Mouse (Mus musculus) limb, embryonic 11.5 days (tissue): Measurements from ENCODE around the gene Taar8c. TPM values are rescaled to one million over a fixed set of nuclear protein-coding genes. Genes with fewer than 3 reads are reported as not detected.
"Not testable (repeated sequence)": the region's sequence is repeated elsewhere in the genome, so short reads cannot be mapped to it uniquely, and the experiment has no call there.

Source experiments
- ATAC-seq: fragments of 200-750 bp; cut with Nextera tagmentation; 2 replicates; pipeline ENCODE4 v1.8.0; 2017; ENCODE audit warnings: low read depth; ENCODE audit not compliant: insufficient number of reproducible peaks, low FRiP score, low TSS enrichment
- DNase-seq: peaks from one replicate; pipeline ENCODE4 v3.0.0-alpha.2; 2015; ENCODE audit warnings: low spot score
- H3K27ac ChIP-seq: fragments of 300-500 bp; sonication (generic); replicated peaks from 2 replicates; pipeline ENCODE4 v1.5.1; 2014; ENCODE audit warnings: low read depth, mild to moderate bottlenecking, low read length
- H3K27me3 ChIP-seq: fragments of 300-500 bp; sonication (generic); 2 replicates; pipeline ENCODE4 v1.6.1; 2014; ENCODE audit warnings: mild to moderate bottlenecking, low read length, mixed read lengths; ENCODE audit not compliant: control insufficient read depth, insufficient read depth
- H3K36me3 ChIP-seq: fragments of 300-500 bp; sonication (generic); 2 replicates; pipeline ENCODE4 v1.6.1; 2014; ENCODE audit warnings: mild to moderate bottlenecking, low read length, moderate library complexity, mixed read lengths; ENCODE audit not compliant: control insufficient read depth, insufficient read depth
- H3K4me1 ChIP-seq: fragments of 300-500 bp; sonication (generic); 2 replicates; pipeline ENCODE4 v1.6.1; 2014; ENCODE audit warnings: low read length, mixed read lengths; ENCODE audit not compliant: control insufficient read depth, insufficient read depth
- H3K4me2 ChIP-seq: fragments of 300-500 bp; sonication (generic); 2 replicates; pipeline ENCODE4 v1.6.1; 2014; ENCODE audit warnings: low read depth, mild to moderate bottlenecking, moderate library complexity; ENCODE audit not compliant: severe bottlenecking
- H3K4me3 ChIP-seq: fragments of 300-500 bp; sonication (generic); 2 replicates; pipeline ENCODE4 v1.5.1; 2014; ENCODE audit warnings: low read depth, low read length
- H3K9ac ChIP-seq: fragments of 300-500 bp; sonication (generic); 2 replicates; pipeline ENCODE4 v1.6.1; 2014; ENCODE audit warnings: mild to moderate bottlenecking, low read length
- H3K9me3 ChIP-seq: fragments of 300-500 bp; sonication (generic); 2 replicates; pipeline ENCODE4 v1.6.1; 2016; ENCODE audit warnings: low read length; ENCODE audit not compliant: control insufficient read depth
- WGBS: fragments of 180-500 bp; shearing (Covaris S2); extraction: QIAGEN DNeasy Blood & Tissue Kit; methylation state at CpG from one replicate; pipeline ENCODE4 v1.1.7; 2014; 5-methylcytosine and 5-hydroxymethylcytosine counted together
- polyA plus RNA-seq: library from polyadenylated mRNA; unstranded; fragments of >200 nt; fragmentation: Nextera tagmentation; extraction: Ambion mirVana; gene quantifications from 2 replicates; pipeline ENCODE4 v1.2.1, GENCODE M21; 2014

The Taar8c gene
- polyA plus RNA-seq, 1 experiment from 2014 or later, result not detected

DNA sequence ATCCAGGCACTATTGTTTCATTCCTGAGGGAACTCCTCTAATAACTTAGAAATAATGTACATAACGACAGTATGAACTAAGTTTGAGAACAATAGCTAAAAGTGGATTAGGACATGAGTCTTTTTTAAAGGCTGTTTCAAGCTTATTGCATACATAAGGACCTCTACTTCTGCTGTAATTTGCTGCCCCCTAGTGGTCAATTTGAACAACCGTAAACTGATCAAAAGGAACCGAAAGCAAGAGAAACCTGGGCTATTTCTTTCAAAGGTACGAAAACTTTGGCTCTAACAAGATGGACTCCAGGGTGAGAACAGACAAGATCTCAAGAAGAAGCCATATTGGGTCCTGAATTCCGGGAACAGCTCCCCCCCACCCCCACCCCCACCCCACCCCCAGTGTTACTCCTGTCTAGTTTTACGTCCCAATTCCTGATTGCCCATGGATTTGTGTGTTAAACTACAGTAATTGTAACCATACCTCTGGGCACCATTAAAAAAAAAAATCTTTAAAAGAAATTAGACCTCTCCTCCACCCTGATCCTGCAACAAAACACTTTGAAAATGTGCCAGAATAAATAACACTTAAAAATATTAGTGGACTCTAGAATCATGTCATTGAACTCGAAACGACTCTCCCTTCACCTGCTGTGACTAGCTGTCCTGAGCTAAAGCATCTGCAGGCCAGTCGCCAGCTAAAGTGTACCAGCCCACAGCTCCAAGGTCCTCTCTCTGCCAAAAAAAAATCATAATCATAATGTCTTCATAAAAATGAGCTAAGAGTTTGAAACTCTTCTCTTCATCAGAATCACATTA is 29.9 kb upstream of the Taar8c start:
- WGBS, result 21% methylated on average over 9 of the region's 9 CpGs
- H3K36me3 ChIP-seq, result no peaks in the 10 kb centered on the region
- no peak; the same call in 1 of the 2 replicates for ATAC-seq
- H3K4me3 ChIP-seq, result no peak overlapping the region
- H3K4me2 ChIP-seq, result peak overlapping the region; percentile 25; the same call in 1 of the 2 replicates
- H3K27ac ChIP-seq, result no peak overlapping the region
- H3K9ac ChIP-seq, result no peak overlapping the region
- H3K4me1 ChIP-seq, result no peaks in the 10 kb centered on the region
- H3K9me3 ChIP-seq, result no peaks in the 10 kb centered on the region
- DNase-seq, result peak; percentile 35
- H3K27me3 ChIP-seq, result no peaks in the 10 kb centered on the region

DNA sequence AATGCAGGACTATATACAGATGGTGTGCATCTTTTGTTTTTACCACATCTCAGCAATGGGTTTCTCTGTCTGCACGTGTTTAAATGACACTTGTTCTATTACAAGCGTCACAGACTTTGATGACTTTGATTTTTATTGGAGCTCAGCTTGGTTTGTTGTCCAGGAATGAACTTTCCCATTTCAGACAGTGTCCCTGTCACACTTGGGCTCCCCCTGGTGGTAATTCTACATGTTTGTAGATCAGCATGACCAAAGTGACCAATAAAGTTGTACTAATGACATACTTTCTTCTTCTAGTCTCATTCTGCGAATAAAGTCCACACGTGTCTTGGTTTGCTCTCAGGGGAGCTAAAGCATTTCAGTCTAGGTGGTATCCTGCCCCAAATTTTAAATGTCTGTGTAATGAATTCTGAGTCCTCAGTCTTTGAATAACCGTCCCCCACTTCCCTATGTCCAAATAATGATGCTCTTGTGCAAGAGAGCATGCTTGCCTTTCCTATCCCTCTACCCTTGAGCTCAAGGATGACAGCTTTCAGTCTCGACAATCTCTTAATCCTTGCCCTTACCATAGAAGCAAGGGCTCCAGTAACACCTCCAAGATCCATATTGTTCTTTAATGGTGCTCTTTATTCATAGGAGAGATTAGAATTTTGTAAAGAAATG is 9.5 kb upstream of the Taar8c start:
- Histone ChIP-seq H3K4me1 (no peaks in the 10 kb centered on the region), H3K36me3 (no peaks in the 10 kb centered on the region), H3K4me3 (no peak overlapping the region), H3K4me2 (no peak overlapping the region), H3K27me3 (no peaks in the 10 kb centered on the region), H3K9me3 (no peaks in the 10 kb centered on the region), H3K9ac (no peak overlapping the region), H3K27ac (no peak overlapping the region)
- WGBS, result 56% methylated on average over 6 of the region's 6 CpGs
- DNase-seq, result peak; percentile 52
- no peak for ATAC-seq

DNA sequence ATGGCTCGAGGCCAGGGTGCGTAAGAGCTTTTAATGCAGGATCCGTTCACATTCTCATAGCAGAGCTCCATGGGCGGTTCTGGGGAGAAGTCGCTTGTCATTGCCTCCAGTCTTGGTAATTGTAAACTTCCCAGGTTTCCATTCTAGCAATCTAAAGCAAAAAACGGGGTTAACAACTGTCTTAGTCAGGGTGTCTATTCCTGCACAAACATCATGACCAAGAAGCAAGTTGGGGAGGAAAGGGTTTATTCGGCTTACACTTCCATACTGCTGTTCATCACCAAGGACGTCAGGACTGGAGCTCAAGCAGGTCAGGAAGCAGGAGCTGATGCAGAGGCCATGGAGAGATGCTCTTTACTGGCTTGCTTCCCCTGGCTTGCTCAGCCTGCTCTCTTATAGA is 7.7 kb upstream of the Taar8c start, which contains the start of gene Taar9:
Gene Taar9, minus strand, starts transcription at position 101 of the 400 bp plus-strand sequence.
- H3K4me2 ChIP-seq, H3K27me3 ChIP-seq, H3K4me3 ChIP-seq, H3K9ac ChIP-seq, DNase-seq, ATAC-seq, H3K4me1 ChIP-seq, H3K9me3 ChIP-seq, H3K27ac ChIP-seq, H3K36me3 ChIP-seq: not testable (repeated sequence)
- 82% methylated on average over 8 of the region's 8 CpGs for WGBS

DNA sequence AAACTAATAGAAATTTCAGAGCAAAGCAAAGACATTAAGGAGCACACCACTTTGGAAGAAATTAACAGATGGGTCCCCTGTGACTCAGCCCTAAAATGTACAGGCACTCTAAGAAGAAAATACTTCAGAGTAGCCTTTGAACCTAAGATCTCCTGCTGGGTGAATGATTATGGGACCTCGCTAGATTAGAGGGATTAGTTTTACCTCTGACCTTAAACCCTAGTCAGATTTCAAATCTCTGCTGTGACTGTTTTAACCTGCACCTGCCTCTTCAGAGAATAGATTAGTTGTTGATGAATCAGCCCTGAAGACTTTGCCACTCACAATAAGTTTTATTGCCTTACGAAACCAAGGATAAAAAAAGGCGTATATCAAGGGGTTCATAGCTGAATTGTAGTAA is 6.5 kb upstream of the Taar8c start:
- ATAC-seq, result no peak
- WGBS, result 41% methylated on average over 3 of the region's 3 CpGs
- H3K4me1 ChIP-seq, result no peaks in the 10 kb centered on the region
- no peak overlapping the region for H3K4me3 ChIP-seq
- H3K27me3 ChIP-seq, result no peaks in the 10 kb centered on the region
- H3K9ac ChIP-seq, result no peak overlapping the region
- no peaks in the 10 kb centered on the region for H3K36me3 ChIP-seq
- H3K9me3 ChIP-seq, result no peaks in the 10 kb centered on the region
- DNase-seq, result no peak
- no peak overlapping the region for H3K27ac ChIP-seq
- H3K4me2 ChIP-seq, result no peak overlapping the region

DNA sequence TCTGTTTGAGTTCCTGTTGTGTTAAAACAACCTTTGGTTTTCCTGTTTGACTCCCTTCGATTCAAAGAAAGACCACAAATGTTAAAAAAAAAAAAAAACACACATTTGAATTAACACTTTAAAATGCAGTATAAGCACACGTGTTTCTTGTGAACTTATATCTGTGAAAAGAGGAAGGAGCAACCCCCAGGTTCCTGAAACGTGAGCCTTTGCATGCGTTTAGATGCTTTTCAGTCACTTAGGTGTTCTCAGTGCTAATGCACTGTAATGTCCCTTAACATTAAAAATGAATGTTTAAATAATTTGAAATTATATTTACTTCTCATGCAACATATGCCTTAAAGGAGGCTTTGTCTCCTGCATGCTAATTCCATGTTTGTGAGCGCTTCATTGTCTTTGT is 6.0 kb upstream of the Taar8c start:
- Histone ChIP-seq H3K36me3 (no peaks in the 10 kb centered on the region), H3K4me1 (no peaks in the 10 kb centered on the region), H3K4me2 (no peak overlapping the region), H3K9ac (no peak overlapping the region), H3K27me3 (no peaks in the 10 kb centered on the region), H3K4me3 (no peak overlapping the region), H3K27ac (no peak overlapping the region), H3K9me3 (no peaks in the 10 kb centered on the region)
- ATAC-seq, result no peak
- no peak for DNase-seq
- WGBS, result 57% methylated on average over 5 of the region's 5 CpGs

DNA sequence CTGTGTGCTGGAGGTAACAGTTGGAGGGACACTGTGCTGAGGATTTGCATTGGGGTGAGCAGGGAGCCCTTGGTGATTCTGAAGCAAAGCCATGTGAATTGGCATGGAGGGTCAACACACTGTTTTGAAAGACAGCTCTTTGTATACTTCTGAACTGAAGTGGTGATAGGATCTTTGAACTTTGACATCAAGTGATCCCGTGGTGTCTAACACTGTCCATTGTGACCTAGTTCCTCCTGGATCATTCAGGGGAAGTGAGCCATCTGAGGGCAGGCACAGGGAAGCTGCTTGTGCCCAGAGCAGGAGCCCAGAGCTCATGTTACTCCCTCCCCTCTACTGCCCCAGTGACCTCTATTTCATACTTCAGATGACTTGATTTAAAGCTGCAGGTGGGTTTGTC is 1.6 kb upstream of the Taar8c start:
- H3K9me3 ChIP-seq, H3K4me3 ChIP-seq, H3K9ac ChIP-seq, H3K27ac ChIP-seq, ATAC-seq, H3K4me2 ChIP-seq, DNase-seq, H3K36me3 ChIP-seq, H3K27me3 ChIP-seq, H3K4me1 ChIP-seq: not testable (repeated sequence)
- 64% methylated on average over 1 of the region's 1 CpGs for WGBS

DNA sequence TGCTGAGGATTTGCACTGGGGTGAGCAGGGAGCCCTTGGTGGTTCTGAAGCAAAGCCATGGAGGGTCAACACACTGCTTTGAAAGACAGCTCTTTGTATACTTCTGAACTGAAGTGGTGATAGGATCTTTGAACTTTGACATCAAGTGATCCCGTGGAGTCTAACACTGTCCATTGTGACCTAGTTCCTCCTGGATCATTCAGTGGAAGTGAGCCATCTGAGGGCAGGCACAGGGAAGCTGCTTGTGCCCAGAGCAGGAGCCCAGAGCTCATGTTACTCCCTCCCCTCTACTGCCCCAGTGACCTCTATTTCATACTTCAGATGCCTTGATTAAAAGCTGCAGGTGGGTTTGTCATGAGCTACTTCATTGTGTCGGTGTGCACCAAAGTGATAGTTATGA is 4.7 kb downstream of the Taar8c start:
- not testable (repeated sequence) for H3K27me3 ChIP-seq, H3K27ac ChIP-seq, H3K9me3 ChIP-seq, H3K4me1 ChIP-seq, ATAC-seq, DNase-seq, H3K4me3 ChIP-seq, H3K4me2 ChIP-seq, H3K36me3 ChIP-seq, H3K9ac ChIP-seq
- WGBS, result 80% methylated on average over 2 of the region's 2 CpGs

DNA sequence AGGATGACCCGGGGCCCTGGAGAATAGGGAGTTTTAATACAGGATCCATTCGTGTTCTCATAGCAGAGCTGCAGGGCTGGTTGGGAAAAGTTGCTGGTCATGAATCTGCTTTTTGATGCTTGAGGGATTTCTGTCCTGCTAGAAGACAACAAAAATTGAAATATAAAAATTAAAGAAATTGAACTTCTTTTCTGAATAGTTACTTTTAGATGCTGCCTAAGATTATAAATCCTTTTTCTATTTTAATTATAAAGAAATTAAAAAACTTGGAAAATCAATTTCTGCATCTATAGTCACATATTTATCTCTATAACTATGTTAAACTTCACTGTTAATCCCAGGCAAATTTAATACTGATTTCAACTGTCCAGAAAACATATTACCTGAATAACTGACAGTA is 9.5 kb downstream of the Taar8c start, which contains the start of gene Taar8b:
Gene Taar8b, minus strand, starts transcription at position 101 of the 400 bp plus-strand sequence.
- no peaks in the 10 kb centered on the region for H3K4me1 ChIP-seq
- H3K27me3 ChIP-seq, result no peaks in the 10 kb centered on the region
- H3K9me3 ChIP-seq, result no peaks in the 10 kb centered on the region
- H3K27ac ChIP-seq, result no peak within 1 kb of the TSS
- no peak for ATAC-seq
- 72% methylated on average over 2 of the region's 2 CpGs for WGBS
- DNase-seq, result no peak
- no peak within 1 kb of the TSS for H3K9ac ChIP-seq
- H3K4me3 ChIP-seq, result no peak within 1 kb of the TSS
- H3K36me3 ChIP-seq, result no peaks in the 10 kb centered on the region
- no peak within 1 kb of the TSS for H3K4me2 ChIP-seq
